Mouse (Mus musculus) cerebellum, adult (tissue): ENCODE data around the gene Tjp3.

Source experiments
- ATAC-seq: cut with Nextera tagmentation; 2 replicates; pipeline ENCODE4 v1.9.2; 2017; ENCODE audit warnings: mild to moderate bottlenecking, moderate library complexity, mixed read lengths; ENCODE audit not compliant: insufficient number of reproducible peaks, low FRiP score, low TSS enrichment

Gene Tjp3

GRCm38 (mm10) chr10:81319741-81320549, 28.6 kb upstream of the Tjp3 start:
- peak; percentile 58; the same call in 1 of the 2 replicates for ATAC-seq

DNA sequence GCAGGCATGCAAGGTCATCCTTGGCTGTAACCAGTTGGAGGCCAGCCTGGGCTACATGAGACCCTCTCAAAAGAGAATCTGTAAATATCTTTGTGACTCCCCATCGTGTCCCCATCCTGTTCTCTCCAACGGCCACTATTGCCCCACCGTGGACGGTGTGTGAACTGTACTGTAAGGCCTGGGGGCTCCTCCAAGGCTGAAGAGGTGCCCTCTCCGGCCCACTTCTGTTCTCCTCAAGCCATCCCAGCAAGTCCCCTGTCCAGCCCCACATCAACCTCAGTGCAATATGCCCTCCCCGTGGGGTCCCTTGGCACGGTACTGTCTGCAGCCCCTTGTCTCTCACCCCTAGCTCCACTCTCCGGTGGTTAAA, 27.9 kb upstream of the Tjp3 start:
- 0 out of 2 replicates have a peak, but pooled peaks have one; percentile 4 for ATAC-seq

- no peak for ATAC-seq
These were observed 27.4 kb upstream of the Tjp3 start for GRCm38 (mm10) chr10:81318589-81319329.

GRCm38 (mm10) chr10:81317273-81317672, 25.9 kb upstream of the Tjp3 start:
- no peak for ATAC-seq

DNA sequence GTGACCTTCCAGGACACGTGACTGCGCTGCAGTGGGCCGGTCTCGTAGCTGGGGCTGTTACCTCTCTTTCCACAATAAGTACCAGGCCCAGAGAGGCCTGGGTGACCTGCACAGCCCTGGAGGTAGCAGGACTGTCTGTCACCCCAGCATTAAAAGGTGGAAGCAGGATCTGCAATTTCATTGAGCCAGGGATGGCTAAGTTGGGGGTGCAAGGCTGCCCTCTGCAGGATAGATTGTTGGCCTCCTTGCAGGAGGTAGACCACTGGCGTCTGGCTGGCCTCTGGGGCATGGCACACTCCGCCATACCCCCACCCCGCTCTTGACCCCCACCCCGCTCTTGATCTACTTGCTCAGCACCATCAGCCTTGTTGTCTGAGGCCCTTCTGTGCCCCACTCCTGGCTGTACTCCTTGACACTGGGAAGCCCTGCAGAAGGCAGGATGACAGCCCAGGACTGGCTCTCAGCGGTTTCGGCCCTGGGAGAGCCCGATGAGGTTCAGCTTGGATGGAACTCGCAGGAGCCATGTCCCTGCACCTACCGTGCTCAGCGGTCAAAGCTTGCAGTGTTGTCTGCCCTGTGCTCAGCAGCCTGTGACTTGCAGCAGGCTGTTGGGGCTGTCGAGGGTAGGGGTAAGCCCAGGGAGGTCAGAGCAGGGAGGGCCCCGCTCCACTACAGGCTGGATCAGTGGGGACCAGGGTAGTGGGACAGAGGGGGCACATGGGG, 25.1 kb upstream of the Tjp3 start:
- ATAC-seq = no peak

DNA sequence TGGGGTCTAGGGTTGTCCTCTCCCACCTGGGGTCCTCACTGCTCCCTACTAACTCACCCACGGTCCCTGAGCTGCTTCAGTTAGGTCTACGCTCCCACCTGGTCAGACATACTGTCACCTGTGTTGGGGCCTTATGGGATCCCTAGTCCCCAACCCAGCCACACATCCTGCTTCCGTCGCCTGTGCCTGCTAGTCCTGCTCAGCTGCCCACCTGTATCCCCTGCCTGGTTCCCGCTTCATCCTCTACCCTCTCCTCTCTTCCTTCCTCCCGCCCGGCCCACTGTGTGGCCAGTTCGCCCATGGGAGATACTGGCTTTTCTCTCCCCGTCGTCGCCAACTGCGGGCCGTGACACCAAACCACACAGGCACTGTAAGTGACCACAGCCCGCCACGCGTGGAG, 24.2 kb upstream of the Tjp3 start:
- ATAC-seq = no peak

GRCm38 (mm10) chr10:81314201-81314600, 22.8 kb upstream of the Tjp3 start:
- no peak for ATAC-seq

- ATAC-seq = no peak
These were observed 22.2 kb upstream of the Tjp3 start for GRCm38 (mm10) chr10:81313581-81313980.

DNA sequence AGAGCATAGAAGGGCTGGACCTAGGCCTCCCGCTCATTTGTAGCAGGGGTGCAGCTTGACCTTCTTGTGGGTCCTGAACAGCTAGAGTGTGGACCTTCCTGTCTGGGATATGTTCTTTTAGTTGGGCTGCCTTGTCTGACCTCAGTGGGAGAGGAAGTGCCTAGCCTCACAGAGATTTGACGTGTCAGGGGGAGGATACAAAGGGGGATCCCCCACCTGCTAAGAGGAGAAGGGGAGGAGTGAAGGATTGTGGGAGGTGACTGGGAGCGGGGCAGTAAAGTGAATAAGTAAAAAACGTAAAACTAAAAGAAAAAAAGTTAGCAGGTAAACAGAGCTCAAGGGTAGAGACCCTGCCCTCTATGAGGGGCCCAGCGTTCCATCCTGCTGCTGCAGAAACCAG, 18.2 kb upstream of the Tjp3 start:
- ATAC-seq = no peak

DNA sequence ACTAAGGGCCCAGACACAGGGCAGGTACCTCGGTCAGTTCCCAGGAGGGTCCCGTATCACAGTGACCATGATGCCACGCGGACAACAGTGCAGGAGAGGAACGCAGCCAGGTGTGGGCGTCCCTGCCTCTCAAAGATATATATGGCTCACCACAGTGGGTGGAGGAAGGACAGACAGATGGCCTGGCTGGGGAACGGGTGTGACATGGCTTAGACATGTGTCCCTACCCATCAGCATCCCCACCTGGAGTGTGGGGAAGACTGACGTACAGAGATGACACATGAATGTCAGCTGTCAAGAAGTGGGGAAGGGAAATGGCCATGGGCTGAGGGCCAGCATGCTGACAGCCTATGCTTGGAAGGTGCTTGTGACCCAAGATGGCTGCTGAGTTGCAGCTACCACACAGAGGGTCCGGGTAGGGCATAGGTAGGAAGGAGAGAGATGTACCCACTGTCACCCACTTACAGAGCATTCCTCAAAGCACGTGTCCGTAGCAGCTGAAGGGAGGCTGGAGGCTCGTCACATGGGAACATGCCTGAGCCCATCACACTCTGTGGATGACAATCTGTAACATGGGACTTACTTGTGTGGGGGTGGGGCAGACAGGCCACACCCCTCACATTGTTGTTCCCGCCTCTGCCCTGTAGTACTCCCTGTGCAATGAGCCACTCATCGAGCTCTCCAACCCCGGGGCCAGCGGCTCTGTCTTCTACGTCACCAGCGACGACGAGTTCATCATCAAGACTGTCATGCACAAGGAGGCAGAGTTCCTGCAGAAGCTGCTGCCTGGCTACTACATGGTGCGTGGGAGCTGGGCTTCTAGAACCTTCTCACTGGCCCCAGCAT, 15.7 kb upstream of the Tjp3 start:
- ATAC-seq = no peak

DNA sequence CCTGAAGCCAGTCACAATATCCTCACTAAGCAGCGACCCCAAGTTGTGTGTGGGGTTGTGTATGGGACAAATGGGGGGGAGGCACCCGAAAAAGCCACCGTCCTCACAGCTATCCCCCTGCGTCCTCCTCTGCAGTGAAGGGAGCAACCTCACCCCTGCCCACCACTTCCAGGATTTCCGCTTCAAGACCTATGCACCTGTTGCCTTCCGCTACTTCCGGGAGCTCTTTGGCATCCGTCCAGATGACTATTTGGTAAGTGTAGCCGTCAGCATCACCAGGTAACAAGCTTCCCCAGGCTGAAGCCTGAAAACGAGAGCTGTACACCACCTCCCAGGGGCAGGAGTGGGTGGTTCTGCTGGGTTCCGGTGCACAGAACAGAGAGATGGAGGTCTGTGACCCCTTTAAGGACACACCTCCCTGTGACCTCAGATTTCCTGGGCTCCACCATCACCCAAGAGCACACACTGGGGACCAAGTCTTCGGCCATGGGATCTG, 14.8 kb upstream of the Tjp3 start:
- no peak for ATAC-seq

DNA sequence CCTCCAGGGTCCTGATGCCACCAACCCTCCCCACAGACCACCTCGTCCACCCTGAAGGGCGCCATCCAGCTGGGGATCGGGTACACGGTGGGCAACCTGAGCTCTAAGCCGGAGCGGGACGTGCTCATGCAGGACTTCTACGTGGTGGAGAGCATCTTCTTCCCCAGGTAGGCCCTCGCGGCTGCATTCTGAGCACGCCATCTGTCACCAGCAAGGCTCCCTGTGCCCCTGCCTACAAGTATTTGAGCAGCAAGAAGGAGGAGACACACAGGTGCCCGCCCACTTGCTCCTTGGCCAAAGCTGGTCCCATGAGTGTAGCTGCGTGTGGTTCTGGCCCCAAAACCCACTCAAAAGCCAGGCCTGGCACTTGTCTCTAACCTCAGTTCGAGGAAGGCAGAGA, 14.3 kb upstream of the Tjp3 start:
- no peak for ATAC-seq

GRCm38 (mm10) chr10:81304597-81305238, 13.3 kb upstream of the Tjp3 start:
- no peak for ATAC-seq

GRCm38 (mm10) chr10:81303761-81304160, 12.4 kb upstream of the Tjp3 start:
- no peak for ATAC-seq

GRCm38 (mm10) chr10:81303258-81303657, 11.9 kb upstream of the Tjp3 start:
- ATAC-seq = no peak

GRCm38 (mm10) chr10:81302781-81303218, 11.4 kb upstream of the Tjp3 start:
- ATAC-seq = no peak

DNA sequence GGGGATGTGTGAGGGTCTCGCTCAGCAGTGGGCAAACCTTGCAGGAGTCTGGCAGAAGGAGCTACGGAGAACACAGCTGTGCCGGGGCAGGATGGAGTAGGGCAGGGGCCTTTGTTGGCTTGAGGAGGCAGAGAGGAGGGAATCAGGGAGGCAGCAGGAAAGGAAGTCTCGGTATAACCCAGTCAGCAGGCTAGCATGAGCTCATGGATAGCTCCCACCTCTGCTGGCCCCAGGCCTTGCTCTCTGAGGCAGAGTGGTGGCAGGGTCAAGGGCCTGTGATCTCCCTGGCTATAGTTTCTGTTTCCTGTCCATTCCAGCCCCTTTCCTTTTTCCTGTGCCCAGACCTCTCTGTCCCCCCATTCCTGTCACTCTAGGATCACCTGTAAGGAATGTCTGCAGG, 10.9 kb upstream of the Tjp3 start:
- no peak for ATAC-seq

DNA sequence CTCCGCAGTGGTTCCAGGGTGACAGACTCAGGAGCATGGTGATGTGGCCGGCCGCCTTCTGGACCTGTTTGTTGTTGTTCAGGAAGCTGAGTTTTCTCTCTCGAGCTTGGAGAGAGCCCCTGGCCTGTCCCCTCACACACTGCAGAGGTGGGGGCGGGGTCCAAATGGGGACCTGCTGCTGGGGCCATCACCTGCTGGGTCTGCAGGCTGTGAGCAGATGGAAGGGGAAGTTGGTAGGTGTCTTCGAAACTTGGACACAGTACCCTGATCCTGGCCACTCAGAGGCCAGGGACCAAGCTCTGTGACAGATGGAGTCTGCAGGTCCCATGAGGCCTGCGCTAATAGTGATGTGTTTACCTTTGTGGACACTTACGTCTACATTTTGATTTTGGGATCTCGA, 9.9 kb upstream of the Tjp3 start:
- no peak for ATAC-seq

DNA sequence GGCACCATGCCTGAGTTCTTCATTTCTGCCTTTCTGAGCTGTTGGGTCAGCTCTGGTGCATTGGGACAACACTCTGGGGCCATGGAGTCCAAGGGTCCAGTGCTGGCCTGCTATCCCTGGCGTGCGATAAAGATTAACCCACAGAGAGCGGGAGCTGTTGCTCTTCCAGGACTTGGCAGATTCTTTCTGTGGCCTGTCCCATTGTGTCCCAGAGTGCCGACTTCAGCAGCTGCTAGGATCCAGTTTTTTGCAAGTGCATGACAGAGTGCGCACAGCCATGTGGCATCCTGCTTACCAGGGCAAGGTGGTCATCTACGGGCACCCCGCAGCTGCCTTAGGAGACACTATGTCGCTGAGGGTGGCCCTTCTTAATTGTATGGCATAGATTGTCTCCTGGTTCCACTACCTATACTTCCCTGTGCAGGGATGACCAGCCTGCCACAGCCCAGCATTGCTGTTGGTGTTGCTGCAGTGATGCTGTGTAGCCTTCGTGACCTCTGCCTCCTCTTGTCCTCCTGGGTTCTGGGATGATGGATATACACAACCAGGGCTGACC, 9.0 kb upstream of the Tjp3 start:
- no peak for ATAC-seq
